Mouse (Mus musculus) right cerebral cortex, postnatal 14 days (tissue): ENCODE results near the gene Wdr11.
A peak's percentile ranks its signal among the peaks of the same experiment; 100 is the strongest.

ENCODE experiments used
- DNase-seq: peaks from one replicate; pipeline ENCODE4 v3.0.0; 2022

The Wdr11 gene

GRCm38 (mm10) chr7:129591371-129592131 lies at the start of gene Wdr11:
Gene Wdr11 (plus strand): TSS chr7:129591863.
- peak; percentile 79 for DNase-seq

GRCm38 (mm10) chr7:129567541-129567940 lies 24.1 kb upstream of the Wdr11 start:
- no peak for DNase-seq

- DNase-seq = no peak
These were observed 23.3 kb upstream of the Wdr11 start for GRCm38 (mm10) chr7:129568338-129568737.

- DNase-seq = no peak
These were observed 17.2 kb upstream of the Wdr11 start for GRCm38 (mm10) chr7:129574471-129574870.

GRCm38 (mm10) chr7:129575110-129575784 lies 16.4 kb upstream of the Wdr11 start:
- DNase-seq = no peak

- no peak for DNase-seq
These were observed 576 bp downstream of the Wdr11 start for GRCm38 (mm10) chr7:129592132-129592745.

- DNase-seq = no peak
These were observed 5.5 kb downstream of the Wdr11 start for GRCm38 (mm10) chr7:129597186-129597585.

GRCm38 (mm10) chr7:129606291-129606690 lies 14.6 kb downstream of the Wdr11 start:
- DNase-seq = no peak

GRCm38 (mm10) chr7:129621141-129621540 lies 29.5 kb downstream of the Wdr11 start:
- no peak for DNase-seq

GRCm38 (mm10) chr7:129630351-129630750 lies 38.7 kb downstream of the Wdr11 start:
- DNase-seq = no peak

- no peak for DNase-seq
These were observed 39.8 kb downstream of the Wdr11 start for GRCm38 (mm10) chr7:129631453-129631852.

GRCm38 (mm10) chr7:129635898-129636640 lies 44.4 kb downstream of the Wdr11 start:
- no peak for DNase-seq

GRCm38 (mm10) chr7:129636992-129637391 lies 45.3 kb downstream of the Wdr11 start:
- no peak for DNase-seq

- DNase-seq = no peak
These were observed 46.3 kb downstream of the Wdr11 start for GRCm38 (mm10) chr7:129637906-129638475.

- no peak for DNase-seq
These were observed 47.3 kb downstream of the Wdr11 start for GRCm38 (mm10) chr7:129639006-129639405.

GRCm38 (mm10) chr7:129639833-129640232 lies 48.2 kb downstream of the Wdr11 start:
- no peak for DNase-seq

- no peak for DNase-seq
These were observed 51.6 kb downstream of the Wdr11 start for GRCm38 (mm10) chr7:129643290-129643689.

- DNase-seq = no peak
These were observed 56.1 kb downstream of the Wdr11 start for GRCm38 (mm10) chr7:129647798-129648197.

- peak; percentile 93 for DNase-seq
These were observed 57.3 kb downstream of the Wdr11 start for GRCm38 (mm10) chr7:129648938-129649337.

GRCm38 (mm10) chr7:129650717-129651116 lies 59.1 kb downstream of the Wdr11 start:
- no peak for DNase-seq

GRCm38 (mm10) chr7:129651781-129652180 lies 60.1 kb downstream of the Wdr11 start:
- DNase-seq = no peak

- DNase-seq = no peak
These were observed 61.3 kb downstream of the Wdr11 start for GRCm38 (mm10) chr7:129652901-129653460.
